Mouse (Mus musculus) liver, adult 2 months (tissue): ENCODE measurements around the gene Chn2. TPM values are rescaled to one million over a fixed set of nuclear protein-coding genes. Genes with fewer than 3 reads are reported as not detected.
A peak's percentile ranks its signal among the peaks of the same experiment; 100 is the strongest.

Source experiments
- DNase-seq: peaks from one replicate; pipeline ENCODE4 v3.0.0-alpha.2; 2011; ENCODE audit warnings: low read depth, low spot score; ENCODE audit errors: extremely low read depth
- H3K27ac ChIP-seq: fragments of 200-500 bp; replicated peaks from 2 replicates; pipeline ENCODE4 v1.5.1; 2012; ENCODE audit warnings: low read depth, mild to moderate bottlenecking, control low read depth, inconsistent platforms, low read length; ENCODE audit not compliant: insufficient read depth
- H3K27me3 ChIP-seq: fragments of 200-500 bp; 2 replicates; pipeline ENCODE4 v1.6.1; 2012; ENCODE audit warnings: mild to moderate bottlenecking, moderate library complexity, low read length, inconsistent platforms; ENCODE audit not compliant: control insufficient read depth, insufficient read depth
- H3K36me3 ChIP-seq: fragments of 200-500 bp; 2 replicates; pipeline ENCODE4 v1.6.1; 2012; ENCODE audit warnings: low read length, inconsistent platforms; ENCODE audit not compliant: control insufficient read depth, insufficient read depth
- H3K4me1 ChIP-seq: fragments of 200-500 bp; 2 replicates; pipeline ENCODE4 v1.6.1; 2011; ENCODE audit warnings: low read length; ENCODE audit not compliant: control insufficient read depth, insufficient read depth
- H3K4me3 ChIP-seq: fragments of 200-500 bp; 2 replicates; pipeline ENCODE4 v1.5.1; 2011; ENCODE audit warnings: low read depth, mild to moderate bottlenecking, control low read depth, low read length, moderate library complexity; ENCODE audit not compliant: insufficient read depth
- H3K79me2 ChIP-seq: fragments of 200-500 bp; 2 replicates; pipeline ENCODE4 v1.6.1; 2012; ENCODE audit warnings: inconsistent platforms, mild to moderate bottlenecking, low read length, moderate library complexity; ENCODE audit not compliant: control insufficient read depth, insufficient read depth
- H3K9ac ChIP-seq: fragments of 200-500 bp; 2 replicates; pipeline ENCODE4 v1.6.1; 2012; ENCODE audit warnings: low read depth, mild to moderate bottlenecking, control low read depth, inconsistent platforms, low read length
- CTCF ChIP-seq: fragments of 200-500 bp; IDR thresholded peaks from 2 replicates; pipeline ENCODE4 v1.5.1; 2011; ENCODE audit warnings: low read depth, low read length, control low read depth
- POLR2A ChIP-seq: fragments of 200-500 bp; IDR thresholded peaks from 2 replicates; pipeline ENCODE4 v1.6.1; 2011; ENCODE audit warnings: low read length, control low read depth; ENCODE audit not compliant: insufficient read depth; ENCODE audit errors: extremely low read depth
- WGBS: fragments of 180-500 bp; shearing (Covaris S2); methylation state at CpG from one replicate; pipeline ENCODE4 v1.1.7; 2018; 5-methylcytosine and 5-hydroxymethylcytosine counted together
- polyA plus RNA-seq: library from polyadenylated mRNA; depleted of rRNA; stranded (reverse); fragments of >200 nt; gene quantifications from 2 replicates; pipeline ENCODE4 v1.2.3, GENCODE M21; 2012
- total RNA-seq: library from RNA; depleted of rRNA; stranded (reverse); fragments of >200 nt; gene quantifications from 2 replicates; pipeline ENCODE4 v1.2.3, GENCODE M21; 2014

Gene Chn2
- total and polyA plus RNA-seq, 2 experiments: 37.3 to 46.2 TPM

- TF ChIP-seq POLR2A (no peak), CTCF (no peak)
- H3K36me3 ChIP-seq: no peaks in the 10 kb centered on the region
- H3K27ac ChIP-seq: no peak overlapping the region
- no peaks in the 10 kb centered on the region for H3K27me3 ChIP-seq
- peaks cover 31% of the 10 kb centered on the region; the same call in 1 of the 2 replicates for H3K79me2 ChIP-seq
- no peak overlapping the region for H3K9ac ChIP-seq
- 0 out of 2 replicates have a peak, but pooled peaks cover 1% of the 10 kb centered on the region for H3K4me1 ChIP-seq
- DNase-seq: no peak
- WGBS: 68% methylated on average over 15 of the region's 15 CpGs
- no peak overlapping the region for H3K4me3 ChIP-seq
Measured at GRCm38 (mm10) chr6:54080518-54081285, 41.3 kb downstream of the Chn2 start.

- DNase-seq: peak; percentile 51
- WGBS: 89% methylated on average over 2 of the region's 2 CpGs
- Histone ChIP-seq H3K79me2 (peaks cover 31% of the 10 kb centered on the region; the same call in 1 of the 2 replicates), H3K4me3 (no peak overlapping the region), H3K9ac (no peak overlapping the region), H3K4me1 (0 out of 2 replicates have a peak, but pooled peaks cover 1% of the 10 kb centered on the region), H3K36me3 (no peaks in the 10 kb centered on the region), H3K27me3 (no peaks in the 10 kb centered on the region), H3K27ac (no peak overlapping the region)
- no peak for TF ChIP-seq CTCF
- no peak for TF ChIP-seq POLR2A
Measured at GRCm38 (mm10) chr6:54082576-54082975, 43.2 kb downstream of the Chn2 start.

DNA sequence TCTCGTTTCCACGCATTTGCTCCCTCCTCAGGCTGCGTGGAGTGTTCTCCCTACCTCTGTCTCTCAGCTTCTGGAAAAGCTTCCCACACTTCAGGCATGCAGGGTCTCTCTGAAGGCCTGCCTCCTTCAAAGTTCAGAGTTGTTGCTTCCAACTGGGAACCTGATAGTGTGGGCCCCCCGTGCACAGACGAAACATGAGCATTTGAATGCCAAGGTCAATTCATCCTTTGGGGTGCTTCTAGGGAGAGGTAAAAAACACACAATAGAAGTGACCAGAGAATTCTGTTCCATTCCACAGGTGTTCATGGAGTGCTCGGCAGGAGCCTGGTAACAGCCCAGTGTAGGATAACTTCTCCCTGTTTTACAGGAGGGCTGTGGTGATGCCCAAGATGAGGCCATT is 44.7 kb downstream of the Chn2 start:
- DNase-seq: no peak
- Histone ChIP-seq H3K4me3 (no peak overlapping the region), H3K27me3 (no peaks in the 10 kb centered on the region), H3K4me1 (0 out of 2 replicates have a peak, but pooled peaks cover 1% of the 10 kb centered on the region), H3K79me2 (peaks cover 30% of the 10 kb centered on the region; the same call in 1 of the 2 replicates), H3K9ac (no peak overlapping the region), H3K27ac (no peak overlapping the region), H3K36me3 (no peaks in the 10 kb centered on the region)
- TF ChIP-seq CTCF (no peak), POLR2A (no peak)
- WGBS: 95% methylated on average over 6 of the region's 6 CpGs

DNA sequence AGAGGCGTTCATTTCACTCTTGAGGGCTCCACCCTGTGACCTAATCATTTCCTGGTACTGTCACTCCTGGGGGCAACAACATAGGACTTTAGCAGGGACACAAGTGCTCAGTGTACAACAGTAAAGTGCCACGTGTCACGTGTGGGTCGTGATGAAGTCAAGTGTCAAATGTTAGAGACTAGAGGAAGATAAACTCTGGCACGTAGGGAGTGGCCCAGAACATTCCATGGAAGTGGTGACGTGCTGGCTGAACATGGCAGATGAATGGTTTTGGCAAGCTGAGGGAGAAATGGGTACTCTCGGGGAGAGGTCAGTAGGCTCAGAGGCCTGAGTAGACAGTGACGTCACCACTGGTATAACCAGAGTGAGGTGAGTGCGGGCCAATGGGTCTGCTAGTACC is 45.7 kb downstream of the Chn2 start:
- Histone ChIP-seq H3K9ac (no peak overlapping the region), H3K27me3 (no peaks in the 10 kb centered on the region), H3K4me3 (no peak overlapping the region), H3K27ac (no peak overlapping the region), H3K4me1 (no peaks in the 10 kb centered on the region), H3K79me2 (peaks cover 33% of the 10 kb centered on the region; the same call in 1 of the 2 replicates), H3K36me3 (no peaks in the 10 kb centered on the region)
- WGBS: 72% methylated on average over 9 of the region's 9 CpGs
- no peak for DNase-seq
- TF ChIP-seq POLR2A (no peak), CTCF (no peak)

GRCm38 (mm10) chr6:54088168-54088567 is 48.8 kb downstream of the Chn2 start:
- H3K4me1 ChIP-seq: peaks cover 4% of the 10 kb centered on the region
- H3K9ac ChIP-seq: no peak overlapping the region
- no peak overlapping the region for H3K4me3 ChIP-seq
- peaks cover 33% of the 10 kb centered on the region; the same call in 1 of the 2 replicates for H3K79me2 ChIP-seq
- TF ChIP-seq POLR2A (no peak), CTCF (no peak)
- 35% methylated on average over 4 of the region's 4 CpGs for WGBS
- no peak for DNase-seq
- no peaks in the 10 kb centered on the region for H3K27me3 ChIP-seq
- no peak overlapping the region for H3K27ac ChIP-seq
- no peaks in the 10 kb centered on the region for H3K36me3 ChIP-seq

DNA sequence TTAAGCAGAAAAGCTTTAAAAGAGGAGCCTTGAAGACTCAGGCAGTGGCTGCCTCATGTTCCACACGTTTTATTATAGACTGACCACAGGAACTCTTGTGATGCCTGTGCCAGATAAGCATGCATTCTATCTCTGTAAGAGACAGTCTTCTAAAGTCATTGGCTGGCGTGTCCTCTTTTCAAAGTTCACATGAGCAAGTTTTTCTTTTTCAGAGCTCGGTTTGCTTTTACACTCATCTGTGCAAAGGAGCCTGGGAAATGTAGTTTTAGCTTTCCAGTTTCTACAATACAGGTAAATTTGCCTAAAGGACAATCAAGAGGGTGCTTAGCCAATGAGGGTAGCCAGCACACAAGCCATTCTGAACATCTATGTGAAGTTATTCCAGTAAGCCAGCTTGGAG is 51.5 kb downstream of the Chn2 start:
- TF ChIP-seq CTCF: no peak
- TF ChIP-seq POLR2A: no peak
- Histone ChIP-seq H3K36me3 (no peaks in the 10 kb centered on the region), H3K9ac (no peak overlapping the region), H3K79me2 (peaks cover 30% of the 10 kb centered on the region; the same call in 1 of the 2 replicates), H3K4me1 (peaks cover 4% of the 10 kb centered on the region), H3K27ac (no peak overlapping the region), H3K27me3 (no peaks in the 10 kb centered on the region), H3K4me3 (no peak overlapping the region)
- DNase-seq: peak; percentile 64
- WGBS: 27% methylated on average over 3 of the region's 3 CpGs
